Mouse (Mus musculus) liver, embryonic 11.5 days (tissue): ENCODE results near the gene Pard6b. TPM values are rescaled to one million over a fixed set of nuclear protein-coding genes. Genes with fewer than 3 reads are reported as not detected.

Source experiments
- ATAC-seq: fragments of 200-750 bp; cut with Nextera tagmentation; replicated peaks from 2 replicates; pipeline ENCODE4 v1.8.0; 2017; ENCODE audit warnings: moderate number of reproducible peaks, mild to moderate bottlenecking, moderate TSS enrichment, moderate library complexity; ENCODE audit not compliant: low FRiP score
- DNase-seq: peaks from one replicate; pipeline ENCODE4 v3.0.0-alpha.2; 2017; ENCODE audit warnings: low spot score
- H3K27ac ChIP-seq: fragments of 300-500 bp; sonication (generic); 2 replicates; pipeline ENCODE4 v1.5.1; 2014; ENCODE audit warnings: mild to moderate bottlenecking, low read depth, low read length, control low read depth
- H3K27me3 ChIP-seq: fragments of 300-500 bp; sonication (generic); replicated peaks from 2 replicates; pipeline ENCODE4 v1.6.1; 2014; ENCODE audit warnings: low read length, mixed read lengths; ENCODE audit not compliant: control insufficient read depth, insufficient read depth
- H3K36me3 ChIP-seq: fragments of 300-500 bp; sonication (generic); 2 replicates; pipeline ENCODE4 v1.6.1; 2014; ENCODE audit warnings: mild to moderate bottlenecking, low read length, moderate library complexity, mixed read lengths; ENCODE audit not compliant: control insufficient read depth, insufficient read depth
- H3K4me1 ChIP-seq: fragments of 300-500 bp; sonication (generic); replicated peaks from 2 replicates; pipeline ENCODE4 v1.6.1; 2014; ENCODE audit warnings: low read length, mixed read lengths; ENCODE audit not compliant: control insufficient read depth, insufficient read depth
- H3K4me2 ChIP-seq: fragments of 300-500 bp; sonication (generic); 2 replicates; pipeline ENCODE4 v1.6.1; 2014; ENCODE audit warnings: mild to moderate bottlenecking, control low read depth, moderate library complexity
- H3K4me3 ChIP-seq: fragments of 300-500 bp; sonication (generic); 2 replicates; pipeline ENCODE4 v1.5.1; 2014; ENCODE audit warnings: low read depth, low read length, control low read depth
- H3K9ac ChIP-seq: fragments of 300-500 bp; sonication (generic); 2 replicates; pipeline ENCODE4 v1.6.1; 2014; ENCODE audit warnings: low read depth, low read length, control low read depth
- H3K9me3 ChIP-seq: fragments of 300-500 bp; sonication (generic); 2 replicates; pipeline ENCODE4 v1.6.1; 2016; ENCODE audit warnings: low read length, inconsistent platforms, mixed read lengths; ENCODE audit not compliant: control insufficient read depth
- WGBS: fragments of 180-500 bp; shearing (Covaris S2); extraction: QIAGEN DNeasy Blood & Tissue Kit; methylation state at CpG from one replicate; pipeline ENCODE4 v1.1.7; 2014; 5-methylcytosine and 5-hydroxymethylcytosine counted together
- polyA plus RNA-seq: library from polyadenylated mRNA; unstranded; fragments of >200 nt; fragmentation: Nextera tagmentation; extraction: Ambion mirVana; gene quantifications from 2 replicates; pipeline ENCODE4 v1.2.1, GENCODE M21; 2014

The Pard6b gene
- polyA plus RNA-seq, 1 experiment from 2014 or later, result 6.1 TPM

DNA sequence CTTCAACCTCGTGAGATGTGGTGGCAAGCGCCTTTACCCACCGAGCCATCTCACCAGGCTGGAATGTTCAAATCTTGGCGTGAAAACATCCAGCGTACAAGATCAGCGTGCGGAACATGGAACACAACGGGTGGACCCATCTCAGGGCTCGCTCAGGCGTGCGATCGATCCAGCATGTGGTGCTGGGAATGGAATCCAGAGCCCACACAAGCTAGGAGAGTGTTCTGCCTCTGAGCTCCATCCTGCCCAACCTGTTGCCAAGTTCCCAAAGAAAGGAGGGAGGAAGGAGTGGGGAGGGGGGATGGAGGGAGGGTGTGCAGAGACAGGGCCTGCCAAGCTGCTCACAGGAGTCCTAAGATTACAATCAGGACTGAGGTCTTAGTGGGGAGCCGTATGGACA, 35.4 kb upstream of the Pard6b start:
- WGBS, result 84% methylated on average over 13 of the region's 13 CpGs
- Histone ChIP-seq H3K9me3 (no peaks in the 10 kb centered on the region; the same call in 1 of the 2 replicates), H3K27ac (no peak overlapping the region), H3K9ac (no peak overlapping the region), H3K4me2 (no peak overlapping the region), H3K36me3 (peaks cover 3% of the 10 kb centered on the region; the same call in 1 of the 2 replicates), H3K27me3 (no peaks in the 10 kb centered on the region), H3K4me3 (no peak overlapping the region), H3K4me1 (peaks cover 25% of the 10 kb centered on the region)
- ATAC-seq, result no peak
- no peak for DNase-seq

DNA sequence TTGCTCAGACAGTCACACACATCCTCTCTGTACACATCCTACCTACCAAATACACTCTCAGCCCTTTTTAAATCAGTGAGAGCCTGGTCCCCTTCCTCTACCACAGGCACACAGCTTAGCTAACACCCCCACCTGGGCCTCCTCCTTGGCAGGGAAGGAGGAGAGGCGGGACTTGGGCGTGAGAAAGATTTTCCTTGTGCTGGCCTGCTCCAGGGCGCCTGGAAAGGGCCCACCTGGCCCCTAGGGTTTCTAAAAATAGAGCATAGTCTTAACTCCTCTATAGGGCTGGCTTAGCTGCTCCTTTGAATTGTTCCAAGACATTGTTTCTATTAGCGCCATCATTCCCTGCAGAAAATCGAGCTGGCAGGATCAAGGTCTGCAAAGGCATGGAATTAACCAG, 35.0 kb upstream of the Pard6b start:
- H3K36me3 ChIP-seq, result peaks cover 3% of the 10 kb centered on the region; the same call in 1 of the 2 replicates
- DNase-seq (no peak), ATAC-seq (no peak)
- WGBS, result 56% methylated on average over 5 of the region's 5 CpGs
- H3K4me1 ChIP-seq, result peaks cover 28% of the 10 kb centered on the region
- H3K27me3 ChIP-seq, result no peaks in the 10 kb centered on the region
- H3K4me3 ChIP-seq, result no peak overlapping the region
- H3K27ac ChIP-seq, result no peak overlapping the region
- no peak overlapping the region for H3K4me2 ChIP-seq
- H3K9ac ChIP-seq, result no peak overlapping the region
- no peaks in the 10 kb centered on the region; the same call in 1 of the 2 replicates for H3K9me3 ChIP-seq

DNA sequence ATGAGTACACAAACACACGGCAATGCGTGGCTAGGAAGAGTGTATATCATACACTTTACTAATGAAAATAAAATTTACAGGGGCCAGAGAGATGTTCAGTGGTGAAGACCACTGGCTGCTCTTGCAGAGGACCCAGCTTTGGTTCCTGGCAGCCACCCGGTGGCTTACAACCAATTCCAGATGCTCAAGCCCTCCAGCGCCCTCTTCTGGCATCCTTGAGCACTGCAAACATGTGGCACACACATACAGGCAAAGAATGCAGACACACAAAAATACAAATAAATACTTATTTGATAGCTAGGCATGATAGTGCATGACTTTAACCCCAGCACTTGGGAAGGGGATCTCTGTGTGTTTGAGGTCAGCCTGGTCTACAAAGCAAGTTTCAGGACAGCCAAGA, 34.3 kb upstream of the Pard6b start:
- no peak overlapping the region for H3K27ac ChIP-seq
- H3K36me3 ChIP-seq, result peaks cover 3% of the 10 kb centered on the region; the same call in 1 of the 2 replicates
- H3K4me2 ChIP-seq, result no peak overlapping the region
- ATAC-seq (no peak), DNase-seq (no peak)
- H3K4me1 ChIP-seq, result peaks cover 32% of the 10 kb centered on the region
- H3K9ac ChIP-seq, result no peak overlapping the region
- H3K4me3 ChIP-seq, result no peak overlapping the region
- WGBS, result 83% methylated on average over 4 of the region's 4 CpGs
- no peaks in the 10 kb centered on the region; the same call in 1 of the 2 replicates for H3K9me3 ChIP-seq
- peaks cover under 1% of the 10 kb centered on the region; the same call in 1 of the 2 replicates for H3K27me3 ChIP-seq

DNA sequence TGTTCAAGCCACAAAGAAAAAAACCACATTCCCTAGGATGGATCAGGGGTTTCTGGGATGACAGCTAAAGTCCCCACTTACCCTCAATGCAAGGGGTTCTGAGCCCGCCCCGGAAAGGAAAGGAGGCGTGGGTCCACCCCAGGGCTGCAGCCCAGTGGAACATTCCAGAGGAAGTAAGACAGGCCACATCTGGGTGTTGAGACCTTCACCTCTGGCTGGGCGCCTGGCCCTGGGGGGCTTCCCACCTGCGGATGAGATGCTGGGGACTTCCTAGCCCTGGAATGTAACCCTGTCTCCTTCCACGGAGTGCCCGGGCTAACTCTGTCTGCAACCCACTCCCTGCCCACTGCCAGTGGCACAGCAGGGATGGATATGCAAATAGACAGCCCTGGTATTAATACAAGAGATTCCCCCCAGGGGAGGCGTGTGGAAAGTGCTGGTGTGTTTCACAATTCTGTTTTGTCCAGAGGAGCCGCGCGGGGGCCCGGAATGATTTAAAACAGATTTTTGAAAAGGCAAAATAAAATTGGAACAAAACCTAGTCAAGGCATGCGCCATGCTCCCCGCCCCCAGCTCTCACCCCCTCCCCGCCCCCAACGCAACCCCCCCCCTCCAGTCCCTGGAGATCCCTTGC, 31.7 kb upstream of the Pard6b start:
- ATAC-seq, result no peak
- 14% methylated on average over 15 of the region's 16 CpGs for WGBS
- Histone ChIP-seq H3K27me3 (peaks cover 3% of the 10 kb centered on the region; the same call in 1 of the 2 replicates), H3K4me1 (peaks cover 32% of the 10 kb centered on the region), H3K4me3 (peak overlapping the region; percentile 51), H3K4me2 (peak overlapping the region; percentile 86), H3K36me3 (peaks cover 3% of the 10 kb centered on the region; the same call in 1 of the 2 replicates), H3K9ac (peak overlapping the region; percentile 47), H3K9me3 (no peaks in the 10 kb centered on the region; the same call in 1 of the 2 replicates), H3K27ac (peak overlapping the region; percentile 71)
- no peak for DNase-seq

DNA sequence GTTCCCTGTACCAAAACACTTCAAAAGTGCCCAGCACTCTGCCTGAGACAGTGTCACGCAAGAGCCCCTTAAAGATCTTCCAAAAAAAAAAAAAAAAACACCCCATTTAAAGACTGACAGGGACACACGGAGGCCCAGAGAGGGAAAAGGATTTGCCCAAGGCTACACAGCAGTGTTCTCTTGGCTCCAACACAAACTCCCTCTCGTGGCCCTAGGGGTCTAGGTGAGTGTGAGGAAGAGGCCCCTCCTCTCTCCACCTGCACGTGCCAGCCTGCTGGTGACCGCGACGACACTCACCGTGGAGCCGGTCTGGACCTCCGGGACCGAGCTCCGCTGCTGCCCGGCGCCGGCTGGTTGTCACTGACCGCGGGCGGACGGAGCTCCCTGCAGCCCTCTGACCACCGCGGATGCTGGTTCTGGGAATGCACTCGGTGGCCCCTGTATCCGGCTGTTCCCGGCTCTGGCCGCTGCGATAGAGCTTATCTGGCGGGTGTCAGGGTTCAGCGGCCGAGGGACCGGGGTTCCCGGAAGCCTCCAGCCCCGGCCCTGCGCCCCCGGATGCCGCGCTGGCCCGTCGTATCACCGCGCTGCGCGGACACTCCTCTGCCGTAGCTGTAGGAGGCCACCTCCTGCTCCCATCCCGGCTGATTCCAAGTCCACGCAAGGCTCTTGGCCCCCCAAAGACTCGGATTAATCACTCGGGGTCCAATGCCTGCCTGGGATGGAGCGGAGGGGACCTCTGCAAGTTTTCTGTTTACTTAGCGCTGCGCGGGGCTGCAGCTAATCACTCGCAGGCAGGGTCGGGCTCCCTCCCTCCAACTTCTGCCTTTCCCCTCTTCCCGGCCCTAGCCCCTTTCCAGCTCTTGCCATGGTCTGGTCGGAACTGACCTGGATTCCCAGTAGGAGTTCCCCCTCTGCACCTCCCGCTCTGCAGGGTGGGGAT, 30.5 kb upstream of the Pard6b start:
- peak overlapping the region; percentile 71 for H3K27ac ChIP-seq
- peak overlapping the region; percentile 51 for H3K4me3 ChIP-seq
- under 1% methylated on average over 56 of the region's 56 CpGs for WGBS
- peak overlapping the region; percentile 47 for H3K9ac ChIP-seq
- peak; percentile 80 for DNase-seq
- H3K4me1 ChIP-seq, result peaks cover 28% of the 10 kb centered on the region
- H3K36me3 ChIP-seq, result peaks cover 3% of the 10 kb centered on the region; the same call in 1 of the 2 replicates
- peak; percentile 88 for ATAC-seq
- peak overlapping the region; percentile 86 for H3K4me2 ChIP-seq
- H3K27me3 ChIP-seq, result peaks cover 3% of the 10 kb centered on the region; the same call in 1 of the 2 replicates
- no peaks in the 10 kb centered on the region; the same call in 1 of the 2 replicates for H3K9me3 ChIP-seq

DNA sequence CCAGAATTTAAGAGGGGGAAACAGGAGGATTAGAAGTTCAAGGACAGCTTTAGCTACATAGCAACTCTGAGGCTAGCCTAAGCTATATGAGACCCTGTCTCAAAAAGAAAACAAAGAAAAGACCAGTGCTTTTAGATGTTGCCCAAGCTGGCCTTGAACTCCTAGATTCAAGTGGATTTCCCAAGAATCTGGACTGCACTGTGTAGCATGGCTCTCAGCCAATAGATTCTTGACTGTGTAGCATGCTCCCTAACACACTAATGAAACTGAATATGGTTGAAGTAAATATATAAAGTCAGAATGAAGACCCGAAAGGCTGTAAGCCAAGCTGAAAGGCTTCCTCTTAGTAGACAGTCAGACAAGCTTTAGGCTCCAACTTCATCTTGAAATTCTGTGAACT, 28.6 kb upstream of the Pard6b start:
- no peak overlapping the region for H3K4me3 ChIP-seq
- ATAC-seq, result no peak
- H3K4me1 ChIP-seq, result peaks cover 33% of the 10 kb centered on the region
- DNase-seq, result no peak
- H3K36me3 ChIP-seq, result no peaks in the 10 kb centered on the region
- H3K27me3 ChIP-seq, result peaks cover 3% of the 10 kb centered on the region; the same call in 1 of the 2 replicates
- no peak overlapping the region for H3K9ac ChIP-seq
- no peak overlapping the region for H3K27ac ChIP-seq
- H3K4me2 ChIP-seq, result no peak overlapping the region
- H3K9me3 ChIP-seq, result no peaks in the 10 kb centered on the region
- 95% methylated on average over 1 of the region's 1 CpGs for WGBS

DNA sequence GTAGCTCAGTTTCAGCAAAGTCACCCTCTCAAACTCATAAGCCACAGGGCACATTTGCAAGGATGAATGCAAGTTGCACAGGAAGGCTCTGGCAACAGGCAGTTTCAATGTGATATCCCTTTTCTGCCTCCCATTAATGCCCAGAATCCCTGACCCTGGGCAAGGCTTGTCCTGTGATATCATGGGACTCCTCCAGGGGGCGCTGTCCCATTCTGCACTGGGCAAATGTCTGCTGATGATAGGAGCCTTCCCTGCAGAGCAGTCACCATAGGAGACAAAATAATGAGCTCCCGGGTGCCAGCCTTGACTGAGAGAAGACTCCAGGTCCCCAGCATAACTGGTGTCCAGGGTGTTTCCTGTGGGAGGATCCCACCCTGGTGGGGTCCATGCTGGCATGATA, 28.1 kb upstream of the Pard6b start:
- H3K4me3 ChIP-seq, result no peak overlapping the region
- H3K9me3 ChIP-seq, result no peaks in the 10 kb centered on the region
- 16% methylated on average over 2 of the region's 2 CpGs for WGBS
- DNase-seq, result no peak
- H3K4me1 ChIP-seq, result peaks cover 33% of the 10 kb centered on the region
- no peak for ATAC-seq
- no peak overlapping the region for H3K4me2 ChIP-seq
- no peak overlapping the region for H3K9ac ChIP-seq
- H3K27ac ChIP-seq, result no peak overlapping the region
- H3K36me3 ChIP-seq, result no peaks in the 10 kb centered on the region
- peaks cover 3% of the 10 kb centered on the region; the same call in 1 of the 2 replicates for H3K27me3 ChIP-seq

DNA sequence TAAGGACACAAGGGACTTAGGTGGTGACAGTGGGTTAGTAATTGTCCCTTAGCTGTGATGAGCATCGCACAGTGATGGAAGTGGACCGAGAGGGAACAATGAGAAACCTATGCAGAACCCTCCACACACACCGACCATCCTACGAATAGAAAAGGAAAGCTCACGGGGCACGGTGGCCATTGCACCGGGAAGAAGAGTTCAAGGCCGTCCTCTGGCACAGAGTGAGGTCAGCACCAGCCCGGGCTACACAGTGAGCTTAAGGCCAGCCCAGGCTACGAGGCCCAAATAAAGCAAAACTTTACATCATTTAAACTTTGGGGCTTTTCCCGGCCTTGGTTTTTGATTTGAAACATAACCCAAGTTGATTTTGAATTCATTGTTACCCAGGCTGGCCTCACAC, 26.7 kb upstream of the Pard6b start:
- H3K4me3 ChIP-seq, result no peak overlapping the region
- no peak for DNase-seq
- peaks cover 31% of the 10 kb centered on the region for H3K4me1 ChIP-seq
- peaks cover 3% of the 10 kb centered on the region; the same call in 1 of the 2 replicates for H3K27me3 ChIP-seq
- no peaks in the 10 kb centered on the region for H3K9me3 ChIP-seq
- H3K4me2 ChIP-seq, result no peak overlapping the region
- no peak for ATAC-seq
- H3K36me3 ChIP-seq, result no peaks in the 10 kb centered on the region
- WGBS, result 82% methylated on average over 11 of the region's 11 CpGs
- no peak overlapping the region for H3K27ac ChIP-seq
- H3K9ac ChIP-seq, result no peak overlapping the region
